Mouse (Mus musculus) adrenal gland (tissue): Measurements from ENCODE around the gene Gtf2ird1.
"Not testable (repeated sequence)": the region's sequence is repeated elsewhere in the genome, so short reads cannot be mapped to it uniquely, and the experiment has no call there.

Experiments
- intact Hi-C: fragments of 180-260 bp; cut with DNase I; formaldehyde crosslinking; loops from one replicate; pipeline ENCODE4 v1.15.1; 2025

The Gtf2ird1 gene

DNA sequence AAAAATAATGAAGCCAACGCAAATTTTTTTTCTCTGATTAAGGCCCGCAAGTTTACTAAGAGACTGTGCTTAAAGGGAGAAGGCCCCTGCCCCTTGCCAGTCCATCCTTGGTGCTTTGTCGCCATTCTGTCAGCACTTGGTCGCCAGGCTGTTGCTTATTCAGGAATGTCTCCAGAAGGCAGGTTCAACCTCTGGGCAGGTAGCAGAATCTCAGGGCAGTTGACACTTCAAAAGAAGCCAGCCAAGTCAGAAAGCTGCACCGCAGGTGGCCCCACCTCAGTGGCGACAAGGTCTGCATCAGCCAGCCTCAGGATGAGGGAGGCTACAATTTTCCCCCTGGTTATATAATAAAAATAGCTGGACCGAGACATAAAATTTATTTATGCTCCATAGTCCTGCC lies 19.2 kb upstream of the Gtf2ird1 start:
- intact Hi-C loops = not testable (repeated sequence)

DNA sequence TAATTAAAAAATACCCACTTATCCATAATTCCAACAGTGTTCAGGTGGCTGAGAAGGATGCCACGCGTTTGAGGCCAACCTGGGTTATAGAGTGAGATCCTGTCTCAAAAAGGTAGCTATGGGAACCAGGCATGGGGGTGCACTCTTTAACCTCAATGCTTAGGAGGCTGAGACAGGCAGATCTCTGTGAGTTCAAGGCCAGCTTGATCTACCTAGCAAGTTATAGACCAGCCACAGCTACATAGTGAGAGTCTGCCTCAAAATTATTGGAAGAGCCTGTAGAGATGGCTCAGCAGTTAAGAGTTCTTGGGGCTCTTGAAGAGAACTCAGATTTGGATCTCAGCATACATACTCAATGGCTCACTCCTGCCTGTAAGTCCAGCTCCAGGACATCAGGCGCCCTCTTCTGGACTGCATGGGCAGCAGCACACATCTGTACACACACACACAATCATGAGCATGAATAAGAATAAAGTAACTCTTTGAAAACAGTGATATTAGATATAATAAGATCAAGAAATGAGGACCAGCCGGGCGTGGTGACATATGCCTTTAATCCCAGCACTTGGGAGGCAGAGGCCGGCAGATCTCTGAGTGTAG lies 18.6 kb upstream of the Gtf2ird1 start:
- intact Hi-C loops = no loop called here

DNA sequence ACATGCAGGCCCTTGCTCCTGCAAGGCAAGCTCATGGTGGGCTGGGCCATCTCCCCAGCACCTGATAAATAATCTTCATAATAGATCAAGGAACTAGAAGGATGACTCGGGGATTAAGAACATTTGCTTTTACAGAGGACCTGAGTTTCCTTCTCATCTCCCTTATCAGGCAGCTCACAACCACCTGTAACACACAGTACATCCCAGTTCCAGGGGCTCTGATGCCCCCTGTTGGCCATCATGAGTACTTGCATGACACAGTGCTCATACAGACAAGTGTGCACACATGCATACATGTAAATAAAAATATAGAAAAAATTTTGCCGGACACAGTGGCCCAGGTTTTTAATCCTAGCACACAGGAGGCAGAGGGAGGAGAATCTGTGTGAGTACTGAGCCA lies 17.4 kb upstream of the Gtf2ird1 start:
- intact Hi-C loops = loop anchor here (5.0 kb wide), 1 partner anchor 87 kb away; no protein-coding TSS in a partner anchor

DNA sequence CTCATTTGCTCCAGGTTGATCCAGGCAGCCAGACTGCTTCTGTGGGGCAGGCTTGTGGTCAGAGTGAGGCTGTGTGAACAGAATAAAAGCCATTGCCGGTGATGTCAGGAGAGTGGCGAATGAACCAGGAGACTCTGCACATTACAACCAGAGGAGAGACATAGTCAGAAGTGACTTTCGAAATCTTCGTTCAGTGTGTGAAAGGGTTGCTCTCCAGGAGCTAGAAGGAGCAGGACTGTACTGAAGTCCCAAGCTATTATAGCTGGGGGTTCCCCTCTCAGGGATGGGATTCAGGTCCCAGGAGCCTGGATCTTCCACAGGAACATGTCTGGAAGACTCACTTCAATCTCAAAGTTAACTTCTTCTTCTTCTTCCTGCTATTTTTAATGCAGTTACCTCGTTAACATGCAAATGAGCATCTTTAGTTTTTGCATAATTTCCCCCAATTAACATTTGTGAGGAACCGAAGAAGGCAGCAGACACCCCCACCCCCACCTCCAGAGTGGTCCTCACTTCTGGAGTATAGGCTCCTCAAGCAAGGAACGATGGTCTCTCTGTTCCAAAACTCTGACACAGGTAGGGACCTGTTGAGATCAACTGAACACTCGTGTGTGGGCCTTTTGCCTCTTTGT lies 14.1 kb upstream of the Gtf2ird1 start:
- intact Hi-C loops = loop anchor here (5.0 kb wide), 1 partner anchor 83 kb away; no protein-coding TSS in a partner anchor

DNA sequence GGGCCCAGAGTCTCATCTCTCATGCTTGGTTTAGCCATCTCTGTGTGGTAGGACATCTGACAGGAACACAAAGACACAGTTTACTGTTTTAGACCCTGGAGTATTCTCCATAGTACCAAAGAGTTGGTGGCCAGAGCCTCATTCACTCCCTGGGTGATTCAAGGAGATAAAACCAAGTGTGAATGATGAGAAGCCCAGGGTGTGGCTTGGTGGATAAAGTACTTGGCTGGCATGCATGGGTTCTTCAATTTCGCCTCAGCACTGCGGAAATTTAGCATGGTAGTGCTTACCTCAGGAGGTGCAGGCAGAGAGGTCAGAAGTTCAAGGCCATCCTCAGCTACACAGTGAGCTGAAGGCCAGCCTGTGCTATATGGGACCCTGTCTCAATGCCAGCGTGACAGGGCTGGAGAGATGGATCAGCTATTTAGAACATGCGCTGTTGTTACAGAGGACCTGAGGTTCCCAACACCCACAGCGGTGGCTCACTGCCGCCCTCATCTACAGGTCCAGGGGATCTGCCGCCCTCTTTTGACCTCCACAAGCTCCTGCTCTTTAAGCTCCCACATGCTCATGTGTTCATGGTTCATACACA lies 13.1 kb upstream of the Gtf2ird1 start:
- intact Hi-C loops = loop anchor here (5.0 kb wide), 1 partner anchor 82 kb away; no protein-coding TSS in a partner anchor

DNA sequence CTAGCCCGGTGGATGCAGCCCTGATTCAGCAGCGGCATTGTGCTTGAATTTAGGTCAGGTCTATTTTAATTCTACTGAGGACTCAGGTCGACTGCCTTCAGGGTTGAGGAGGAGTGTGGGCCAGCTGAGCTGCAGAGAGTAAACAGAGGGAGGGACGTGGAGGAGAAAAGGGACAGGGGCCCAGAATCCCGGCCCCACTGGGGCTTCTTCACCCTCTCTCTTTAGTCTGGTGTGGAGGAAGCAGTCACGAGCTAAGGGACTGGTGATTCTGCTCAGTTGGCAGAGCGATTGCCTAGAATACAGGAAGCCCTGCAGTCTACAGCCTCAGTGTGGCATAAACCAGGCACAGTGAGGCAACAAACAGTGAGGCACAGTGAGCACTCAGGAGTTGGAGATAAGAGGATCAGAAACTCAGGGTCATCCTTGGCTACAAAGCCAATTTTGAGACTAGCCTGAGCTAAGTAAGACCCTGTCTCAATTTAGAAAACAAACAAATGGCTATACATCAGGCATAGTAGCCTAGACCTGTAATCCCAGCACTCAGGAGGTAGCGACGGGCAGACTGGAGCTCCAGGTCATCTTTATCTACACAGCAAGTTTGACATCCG lies 11.7 kb upstream of the Gtf2ird1 start:
- intact Hi-C loops = no loop called here

DNA sequence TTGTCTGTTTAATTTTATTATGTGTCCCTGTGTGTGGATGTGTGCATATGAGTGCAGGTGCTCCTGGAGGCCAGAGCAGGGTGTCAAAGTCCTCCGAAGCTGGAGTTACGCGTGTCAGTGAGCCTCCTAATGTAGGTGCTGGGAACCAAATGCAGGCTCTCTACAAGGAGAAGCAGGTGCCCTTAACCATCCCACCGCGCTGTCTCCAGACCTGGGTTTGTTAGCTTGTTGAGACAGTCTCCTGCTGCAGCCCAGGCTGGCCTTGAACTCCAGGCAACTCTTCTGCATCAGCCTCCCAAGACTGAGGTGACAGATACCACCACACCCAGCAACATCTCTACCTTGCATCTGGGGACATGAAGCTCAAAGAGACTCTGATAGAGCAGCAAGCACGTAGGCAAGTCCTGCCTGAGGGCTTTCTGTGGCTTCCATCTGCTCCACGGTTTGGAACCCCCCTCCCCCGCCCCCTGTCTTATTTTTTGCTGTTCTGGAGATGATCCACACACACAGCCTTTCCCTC lies 10.6 kb upstream of the Gtf2ird1 start:
- intact Hi-C loops = loop anchor here (2.0 kb wide), 1 partner anchor 18 kb away; no protein-coding TSS in a partner anchor

DNA sequence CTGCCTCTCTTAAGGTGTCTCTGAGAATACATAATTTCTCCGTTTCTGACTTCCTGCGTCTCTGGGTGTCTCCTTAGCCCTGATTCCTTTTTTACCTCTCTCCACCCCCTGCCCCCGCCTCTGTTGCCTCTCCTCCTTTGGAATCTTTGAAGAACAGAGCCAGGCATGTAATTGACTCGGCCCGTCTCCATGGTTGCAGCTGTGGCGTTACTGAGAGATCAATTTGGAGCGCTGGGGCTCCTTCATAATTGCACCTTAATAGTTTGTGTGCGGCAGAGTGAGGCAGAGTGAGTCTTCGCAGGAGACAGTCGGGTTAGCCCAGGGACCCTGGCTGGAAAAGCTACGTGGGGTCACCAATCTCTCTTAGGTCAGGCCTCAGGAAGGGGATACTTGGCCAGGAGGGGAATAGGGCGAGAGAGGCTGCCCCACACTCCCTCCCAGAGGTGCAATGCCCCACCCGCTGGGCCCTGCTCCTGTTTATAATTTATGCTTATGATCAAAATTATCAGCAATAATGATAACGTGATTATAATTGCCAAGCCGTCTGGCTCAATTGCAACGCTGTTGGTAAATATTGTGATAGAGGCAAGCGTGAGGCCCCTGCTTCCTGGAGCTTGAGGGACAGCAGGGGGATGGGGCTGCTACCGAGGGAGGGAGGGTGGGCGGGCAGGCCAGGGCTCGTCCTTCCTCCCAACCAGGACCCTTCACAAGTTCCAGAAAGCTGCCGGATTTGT lies 9.9 kb upstream of the Gtf2ird1 start:
- intact Hi-C loops = loop anchor here (2.0 kb wide), 1 partner anchor 18 kb away; no protein-coding TSS in a partner anchor

DNA sequence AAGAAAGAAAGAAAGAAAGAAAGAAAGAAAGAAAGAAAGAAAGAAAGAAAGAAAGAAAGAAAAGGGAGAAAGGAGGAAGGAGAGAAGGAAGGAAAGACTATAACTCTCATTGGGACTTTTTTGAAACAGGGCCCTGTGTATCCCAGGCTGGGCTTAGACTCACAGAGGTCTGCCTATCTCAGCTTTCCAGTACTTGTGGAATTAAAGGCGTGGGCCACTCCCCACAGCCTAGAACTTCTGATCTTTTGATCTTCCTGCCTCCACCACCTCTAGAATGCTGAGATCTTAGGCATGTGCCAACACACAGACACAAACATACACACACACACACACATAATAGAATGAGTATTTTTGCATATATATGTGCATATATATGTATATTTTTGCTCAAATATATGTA lies 8.7 kb upstream of the Gtf2ird1 start:
- intact Hi-C loops = no loop called here

DNA sequence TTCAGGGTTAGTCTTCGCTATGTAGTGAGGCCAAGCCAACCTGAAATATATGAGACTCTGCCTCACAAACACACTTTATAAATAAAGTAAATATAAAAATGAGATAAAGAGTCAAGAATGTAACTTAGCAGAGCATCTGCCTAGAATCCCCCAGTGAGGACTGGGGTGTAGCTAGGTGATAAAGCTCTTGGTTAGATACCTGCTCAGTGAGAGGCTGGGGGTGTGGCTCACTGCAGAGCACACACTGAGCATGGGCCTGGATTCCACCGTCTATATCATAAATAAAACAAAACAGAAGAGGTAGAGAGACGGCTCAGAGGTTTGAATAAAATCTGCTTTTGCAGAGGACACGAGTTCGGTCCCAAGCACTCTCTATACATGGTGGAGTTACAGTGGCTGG lies 7.7 kb upstream of the Gtf2ird1 start:
- intact Hi-C loops = no loop called here

DNA sequence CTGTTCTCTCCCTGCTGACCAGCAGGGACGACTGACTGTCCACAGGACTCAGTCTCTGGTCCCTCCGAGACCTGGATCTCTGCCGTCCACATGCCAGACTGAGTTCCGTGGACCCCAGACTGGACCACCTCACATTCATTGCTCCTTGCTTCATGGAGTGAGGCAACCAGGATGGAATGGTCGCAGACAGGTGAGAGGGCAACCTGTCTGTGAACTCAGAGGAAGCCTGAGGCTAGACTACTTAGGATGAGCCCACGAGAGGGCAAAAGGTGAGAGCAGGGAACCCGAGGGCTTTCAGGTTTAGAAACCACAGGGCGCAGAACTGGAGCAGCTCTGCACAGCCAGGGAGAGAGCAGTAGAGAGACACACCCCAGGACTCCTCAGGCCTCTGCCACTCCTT lies 6.2 kb upstream of the Gtf2ird1 start:
- intact Hi-C loops = no loop called here

DNA sequence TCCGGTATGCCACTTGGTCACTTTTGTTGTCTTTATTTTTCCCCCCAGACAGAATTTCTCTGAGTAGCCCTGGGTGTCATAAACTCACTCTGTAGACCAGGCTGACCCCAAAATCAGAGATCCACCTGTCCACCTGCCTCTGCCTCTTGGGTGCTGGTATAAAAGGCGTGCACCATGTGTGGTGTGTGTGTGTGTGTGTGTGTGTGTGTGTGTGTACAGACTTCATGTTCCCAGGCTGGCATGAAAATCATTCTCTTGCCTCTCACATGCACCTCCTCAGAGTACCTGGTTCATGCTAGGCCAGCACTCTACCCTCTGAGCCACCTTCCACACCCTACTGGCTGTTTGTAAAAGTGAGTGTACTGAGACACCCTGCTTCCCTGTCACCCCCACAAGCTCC lies 5.8 kb upstream of the Gtf2ird1 start:
- intact Hi-C loops = no loop called here

DNA sequence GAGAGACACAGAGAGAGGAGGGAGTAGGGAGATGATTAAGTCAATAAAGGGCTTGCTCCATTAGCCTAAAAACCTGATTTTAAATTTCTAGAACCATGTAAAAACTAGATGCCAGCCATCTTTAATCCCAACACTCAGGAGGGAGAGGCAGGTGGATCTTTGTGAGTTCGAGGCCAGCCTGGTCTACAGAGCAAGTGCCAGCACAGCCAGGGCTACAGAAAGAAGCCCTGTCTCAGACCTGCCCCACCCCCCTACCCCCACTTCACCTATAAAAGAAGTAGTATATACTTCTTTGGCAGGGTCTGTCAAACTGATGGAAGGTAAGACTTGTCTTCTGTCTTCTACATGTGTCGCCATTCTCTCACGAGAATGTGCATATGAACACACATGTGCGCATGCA lies 4.0 kb upstream of the Gtf2ird1 start:
- intact Hi-C loops = no loop called here

DNA sequence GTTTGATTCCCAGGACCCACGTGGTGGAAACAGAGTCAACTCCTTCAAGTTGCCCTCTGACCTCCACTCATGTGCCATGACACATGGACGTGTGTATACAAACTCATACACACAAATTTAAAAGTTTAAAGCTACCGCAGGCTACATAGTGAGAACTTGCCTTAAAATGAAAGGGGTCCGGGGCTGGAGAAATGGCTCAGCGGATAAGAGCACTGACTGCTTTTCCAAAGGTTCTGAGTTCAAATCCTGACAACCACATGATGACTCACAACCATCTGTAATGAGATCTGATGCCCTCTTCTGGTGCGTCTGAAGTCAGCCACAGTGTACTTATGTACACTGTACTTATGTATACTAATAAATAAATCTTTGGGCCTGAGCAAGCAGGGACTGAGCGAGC lies 2.6 kb upstream of the Gtf2ird1 start:
- intact Hi-C loops = loop anchor here (5.0 kb wide), 1 partner anchor 37 kb away; no protein-coding TSS in a partner anchor

DNA sequence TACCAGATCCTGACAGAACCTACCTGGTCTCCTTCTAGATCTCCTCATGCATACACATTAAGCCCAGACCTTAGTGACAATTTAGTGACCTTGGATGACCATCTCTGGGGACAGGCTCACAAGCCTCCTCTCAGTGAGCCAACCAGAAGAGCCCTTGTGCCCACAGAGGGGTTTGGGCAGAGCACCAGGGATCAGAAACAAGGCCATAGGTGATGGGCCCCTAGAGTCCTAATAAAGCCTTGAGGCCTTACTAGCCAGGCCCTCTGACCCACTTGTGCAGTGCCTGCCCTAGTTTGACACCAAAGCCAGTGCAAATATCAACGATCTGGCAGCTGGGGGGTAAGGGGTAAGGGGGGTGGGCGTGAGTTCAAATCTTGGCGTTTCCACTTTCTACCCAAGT lies 1.9 kb upstream of the Gtf2ird1 start:
- intact Hi-C loops = loop anchor here (5.0 kb wide), 1 partner anchor 36 kb away; no protein-coding TSS in a partner anchor

DNA sequence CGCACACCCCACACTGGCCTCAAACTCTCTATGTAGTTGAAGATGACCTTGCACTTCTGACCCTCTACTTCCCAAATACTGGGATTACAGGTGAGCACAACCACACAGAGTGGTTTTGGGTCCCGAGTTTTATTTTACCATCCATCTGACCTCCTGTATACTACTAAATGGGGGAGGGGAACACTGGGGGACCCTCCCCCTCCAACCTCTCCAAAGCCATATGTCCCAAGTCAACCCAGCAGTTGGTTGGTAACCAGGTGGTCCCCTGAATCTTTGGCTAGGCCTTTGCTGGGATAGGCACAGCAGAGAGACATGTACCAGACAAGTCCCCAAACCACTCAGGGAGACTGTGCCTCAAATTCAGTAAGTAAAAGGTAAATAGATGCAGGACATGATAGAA lies 855 bp upstream of the Gtf2ird1 start:
- intact Hi-C loops = loop anchor here (5.0 kb wide), 1 partner anchor 35 kb away; no protein-coding TSS in a partner anchor

DNA sequence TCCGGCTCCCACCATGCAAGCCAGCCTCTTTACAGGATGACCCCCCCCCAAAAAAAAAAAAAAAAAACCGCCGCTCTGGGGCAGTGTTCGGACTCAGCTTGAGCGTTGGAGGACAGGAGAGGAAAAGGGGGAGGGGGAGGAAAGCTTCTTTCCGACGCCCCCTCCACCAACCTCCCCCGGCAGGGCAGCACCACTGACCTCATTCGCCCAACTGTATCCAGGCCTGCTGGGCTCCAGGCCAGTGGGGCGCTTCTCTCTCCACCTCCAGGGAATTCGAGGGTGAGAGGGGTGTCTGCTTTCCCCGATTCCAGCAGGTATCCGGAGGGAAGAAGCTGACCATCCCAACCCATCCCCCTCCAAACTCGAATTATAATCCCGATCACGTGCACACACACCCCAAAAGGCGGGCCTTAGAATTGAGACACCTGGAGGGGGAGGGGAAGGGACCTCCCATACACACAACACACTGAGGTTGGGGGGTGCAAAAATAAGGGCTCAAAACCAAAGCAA lies 547 bp downstream of the Gtf2ird1 start:
- intact Hi-C loops = loop anchor here (5.0 kb wide), 1 partner anchor 34 kb away; no protein-coding TSS in a partner anchor

DNA sequence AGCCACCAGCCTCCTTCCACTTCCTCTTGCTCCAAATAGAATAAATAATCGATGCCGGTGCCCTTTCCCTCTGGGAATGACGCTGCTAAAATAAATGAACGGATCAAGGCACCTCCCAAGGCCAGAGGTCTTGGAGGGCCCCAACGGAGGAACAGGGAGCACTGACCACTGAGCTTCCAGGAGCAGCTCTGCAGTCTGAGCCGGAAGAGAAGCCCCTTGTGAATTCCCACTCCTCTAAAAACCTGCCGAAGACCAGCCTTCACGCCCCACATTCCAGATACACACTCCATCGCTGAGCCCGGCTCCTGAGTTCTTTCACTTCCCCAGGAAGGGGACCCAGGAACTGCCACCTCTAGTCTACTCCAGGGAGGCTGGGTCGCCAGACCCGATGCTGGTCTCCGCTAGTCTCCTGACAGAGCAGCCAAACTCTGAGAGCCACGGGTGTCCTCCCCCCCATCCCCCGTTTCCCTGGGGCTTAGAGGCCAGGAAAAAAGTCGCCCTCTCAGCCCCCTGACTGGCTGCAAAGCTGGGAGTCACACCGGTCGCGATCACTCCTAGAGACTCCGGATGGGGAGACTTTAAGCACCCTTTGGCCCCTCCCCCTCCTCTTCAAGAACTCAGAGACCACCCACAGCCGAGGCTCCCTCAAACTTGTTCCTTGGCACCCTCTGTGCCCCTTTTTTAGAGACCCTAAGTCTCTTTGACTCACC lies 1.2 kb downstream of the Gtf2ird1 start:
- intact Hi-C loops = loop anchor here (5.0 kb wide), 1 partner anchor 33 kb away; no protein-coding TSS in a partner anchor

DNA sequence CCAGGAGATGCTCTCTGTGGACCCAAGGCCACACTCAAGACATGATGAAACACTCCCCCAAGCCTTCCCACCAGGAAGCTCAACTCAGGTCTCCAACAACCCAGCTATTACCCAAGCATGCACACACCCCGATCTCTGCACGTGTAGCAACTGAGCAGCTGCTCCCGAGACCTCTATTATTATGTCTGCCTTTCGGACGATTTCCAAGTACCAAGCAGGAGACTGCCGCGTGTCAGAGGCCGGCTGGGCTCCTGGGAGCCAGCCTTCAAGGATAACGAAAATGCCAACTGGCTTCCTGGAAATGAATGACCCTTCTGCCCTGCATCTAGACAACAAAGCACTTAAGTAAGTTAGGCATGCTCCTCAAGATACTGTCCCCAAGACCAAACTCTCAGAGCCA lies 2.1 kb downstream of the Gtf2ird1 start:
- intact Hi-C loops = no loop called here

DNA sequence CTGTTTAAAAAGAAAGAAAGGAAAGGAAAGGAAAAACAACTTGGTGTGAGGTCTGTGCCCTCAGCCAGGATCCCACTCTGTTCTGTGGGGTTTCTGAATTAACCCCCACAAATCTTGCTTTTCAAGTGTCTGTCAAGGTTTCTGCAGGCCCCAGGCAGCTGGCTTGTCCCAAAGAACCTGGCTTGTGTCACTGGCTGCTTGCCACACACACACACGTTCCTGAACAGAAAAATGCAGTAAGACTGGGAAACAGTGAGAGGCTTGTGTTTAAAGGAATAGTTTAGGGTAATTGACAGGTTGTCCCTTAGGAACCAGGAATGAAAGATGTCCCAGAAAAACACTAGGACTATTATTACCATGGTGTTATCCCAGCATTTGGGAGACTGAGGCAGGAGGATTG lies 2.9 kb downstream of the Gtf2ird1 start:
- intact Hi-C loops = no loop called here
